Mouse (Mus musculus) limb, embryonic 12.5 days (tissue): ENCODE data around the gene Rragd. TPM values are rescaled to one million over a fixed set of nuclear protein-coding genes. Genes with fewer than 3 reads are reported as not detected.
"Not testable (repeated sequence)": the region's sequence is repeated elsewhere in the genome, so short reads cannot be mapped to it uniquely, and the experiment has no call there.

Experiments used
- ATAC-seq: fragments of 200-750 bp; cut with Nextera tagmentation; 2 replicates; pipeline ENCODE4 v1.8.0; 2017; ENCODE audit warnings: low read depth, moderate TSS enrichment; ENCODE audit not compliant: insufficient number of reproducible peaks, insufficient read depth, low FRiP score, low TSS enrichment
- H3K27ac ChIP-seq: fragments of 300-500 bp; sonication (generic); 2 replicates; pipeline ENCODE4 v1.5.1; 2016; ENCODE audit warnings: mild to moderate bottlenecking, moderate library complexity
- H3K27me3 ChIP-seq: fragments of 300-500 bp; sonication (generic); 2 replicates; pipeline ENCODE4 v1.6.1; 2016; ENCODE audit warnings: mild to moderate bottlenecking, moderate library complexity
- H3K36me3 ChIP-seq: fragments of 300-500 bp; sonication (generic); 2 replicates; pipeline ENCODE4 v1.6.1; 2016; ENCODE audit warnings: mild to moderate bottlenecking, moderate library complexity
- H3K4me1 ChIP-seq: fragments of 300-500 bp; sonication (generic); replicated peaks from 2 replicates; pipeline ENCODE4 v1.6.1; 2016
- H3K4me2 ChIP-seq: fragments of 300-500 bp; sonication (generic); 2 replicates; pipeline ENCODE4 v1.6.1; 2016; ENCODE audit warnings: mild to moderate bottlenecking, moderate library complexity
- H3K4me3 ChIP-seq: fragments of 300-500 bp; sonication (generic); replicated peaks from 2 replicates; pipeline ENCODE4 v1.5.1; 2016; ENCODE audit warnings: mild to moderate bottlenecking
- H3K9ac ChIP-seq: fragments of 300-500 bp; sonication (generic); replicated peaks from 2 replicates; pipeline ENCODE4 v1.6.1; 2016; ENCODE audit warnings: mild to moderate bottlenecking, moderate library complexity
- H3K9me3 ChIP-seq: fragments of 300-500 bp; sonication (generic); 2 replicates; pipeline ENCODE4 v1.6.1; 2016; ENCODE audit warnings: mild to moderate bottlenecking, moderate library complexity
- WGBS: fragments of 180-500 bp; shearing (Covaris S2); methylation state at CpG from one replicate; pipeline ENCODE4 v1.1.7; 2016; 5-methylcytosine and 5-hydroxymethylcytosine counted together
- polyA plus RNA-seq: library from polyadenylated mRNA; unstranded; fragments of >200 nt; fragmentation: Nextera tagmentation; extraction: Ambion mirVana; gene quantifications from 2 replicates; pipeline ENCODE4 v1.2.1, GENCODE M21; 2016

Rragd gene
- polyA plus RNA-seq, 1 experiment from 2014 or later: 23.9 TPM

GRCm38 (mm10) chr4:32985684-32986083 lies 2.8 kb downstream of the Rragd start:
- Histone ChIP-seq H3K27ac (no peak overlapping the region; the same call in 1 of the 2 replicates), H3K9me3 (no peaks in the 10 kb centered on the region), H3K4me3 (no peak overlapping the region), H3K27me3 (peaks cover 10% of the 10 kb centered on the region), H3K9ac (no peak overlapping the region), H3K36me3 (no peaks in the 10 kb centered on the region), H3K4me2 (no peak overlapping the region), H3K4me1 (peaks cover 23% of the 10 kb centered on the region; the same call in 1 of the 2 replicates)
- WGBS: 11% methylated on average over 3 of the region's 3 CpGs
- ATAC-seq: no peak

GRCm38 (mm10) chr4:32987006-32987405 lies 4.2 kb downstream of the Rragd start:
- H3K4me2 ChIP-seq: no peak overlapping the region
- H3K4me3 ChIP-seq: no peak overlapping the region
- H3K4me1 ChIP-seq: peaks cover 18% of the 10 kb centered on the region; the same call in 1 of the 2 replicates
- ATAC-seq: no peak
- no peak overlapping the region for H3K9ac ChIP-seq
- 47% methylated on average over 3 of the region's 3 CpGs for WGBS
- no peaks in the 10 kb centered on the region for H3K36me3 ChIP-seq
- H3K27ac ChIP-seq: no peak overlapping the region
- peaks cover 1% of the 10 kb centered on the region; the same call in 1 of the 2 replicates for H3K27me3 ChIP-seq
- H3K9me3 ChIP-seq: no peaks in the 10 kb centered on the region

DNA sequence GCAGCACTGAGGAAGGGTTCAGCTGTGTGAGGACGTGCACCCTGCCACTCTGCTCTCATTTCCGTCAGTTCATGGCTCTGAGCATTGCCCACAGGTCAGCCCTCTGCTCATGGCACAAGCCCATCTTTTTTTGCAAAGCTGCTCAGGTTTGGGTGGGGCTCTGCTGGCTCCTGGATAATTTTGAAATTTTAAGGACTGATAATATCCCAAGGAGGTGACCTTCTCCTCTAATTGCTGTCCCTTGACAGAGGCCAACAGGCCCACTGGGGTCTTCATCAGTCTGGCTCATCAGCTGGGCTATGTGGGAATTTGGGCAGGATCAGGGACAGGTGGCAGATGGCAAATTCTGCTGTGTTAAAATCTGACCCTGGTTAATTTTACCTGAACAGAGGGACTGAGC lies 6.5 kb downstream of the Rragd start:
- Histone ChIP-seq H3K4me3 (no peak overlapping the region), H3K9me3 (no peaks in the 10 kb centered on the region), H3K4me2 (no peak overlapping the region), H3K9ac (no peak overlapping the region), H3K4me1 (peaks cover 10% of the 10 kb centered on the region; the same call in 1 of the 2 replicates), H3K27ac (no peak overlapping the region), H3K27me3 (no peaks in the 10 kb centered on the region), H3K36me3 (no peaks in the 10 kb centered on the region)
- WGBS: 88% methylated on average over 2 of the region's 2 CpGs
- no peak for ATAC-seq

GRCm38 (mm10) chr4:32994168-32994567 lies 11.3 kb downstream of the Rragd start:
- no peak overlapping the region for H3K4me2 ChIP-seq
- H3K4me3 ChIP-seq: no peak overlapping the region
- H3K9ac ChIP-seq: no peak overlapping the region
- ATAC-seq: no peak
- no peaks in the 10 kb centered on the region for H3K9me3 ChIP-seq
- no peaks in the 10 kb centered on the region for H3K4me1 ChIP-seq
- H3K36me3 ChIP-seq: no peaks in the 10 kb centered on the region; the same call in 1 of the 2 replicates
- WGBS: 84% methylated on average over 3 of the region's 3 CpGs
- H3K27ac ChIP-seq: no peak overlapping the region
- H3K27me3 ChIP-seq: no peaks in the 10 kb centered on the region

- H3K36me3 ChIP-seq: no peaks in the 10 kb centered on the region; the same call in 1 of the 2 replicates
- H3K9me3 ChIP-seq: no peaks in the 10 kb centered on the region
- H3K4me1 ChIP-seq: no peaks in the 10 kb centered on the region
- no peak overlapping the region for H3K9ac ChIP-seq
- no peak overlapping the region for H3K4me2 ChIP-seq
- no peak overlapping the region for H3K4me3 ChIP-seq
- 97% methylated on average over 5 of the region's 5 CpGs for WGBS
- no peak for ATAC-seq
- no peak overlapping the region for H3K27ac ChIP-seq
- no peaks in the 10 kb centered on the region for H3K27me3 ChIP-seq
Measured at GRCm38 (mm10) chr4:32996083-32996482, 13.2 kb downstream of the Rragd start.

DNA sequence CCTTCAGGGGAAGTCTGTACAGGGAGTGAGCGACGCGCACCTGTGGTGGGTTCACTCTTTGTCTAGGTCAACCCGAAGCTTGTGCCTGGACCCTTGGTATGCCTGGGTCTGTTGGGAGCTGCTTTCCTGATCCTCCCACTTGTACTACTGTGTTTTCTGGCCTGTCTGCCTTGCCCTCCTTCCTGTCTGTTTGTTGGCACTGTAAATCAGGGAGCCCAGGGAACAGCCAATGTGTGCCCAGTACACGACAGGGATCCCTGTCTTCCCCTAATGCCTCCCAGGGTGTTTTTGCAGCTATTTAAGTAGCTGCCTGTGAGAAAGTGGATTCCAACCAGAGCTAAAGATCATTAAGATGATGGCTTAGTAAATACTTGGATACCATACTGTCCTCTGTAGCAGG lies 14.7 kb downstream of the Rragd start:
- no peak for ATAC-seq
- no peaks in the 10 kb centered on the region for H3K4me1 ChIP-seq
- no peak overlapping the region for H3K27ac ChIP-seq
- H3K4me3 ChIP-seq: no peak overlapping the region
- 83% methylated on average over 5 of the region's 5 CpGs for WGBS
- H3K9me3 ChIP-seq: no peaks in the 10 kb centered on the region
- no peak overlapping the region for H3K9ac ChIP-seq
- no peaks in the 10 kb centered on the region for H3K27me3 ChIP-seq
- H3K36me3 ChIP-seq: no peaks in the 10 kb centered on the region; the same call in 1 of the 2 replicates
- no peak overlapping the region for H3K4me2 ChIP-seq

- H3K27ac ChIP-seq: no peak overlapping the region
- H3K27me3 ChIP-seq: no peaks in the 10 kb centered on the region
- no peaks in the 10 kb centered on the region for H3K9me3 ChIP-seq
- no peak for ATAC-seq
- H3K4me2 ChIP-seq: no peak overlapping the region
- H3K4me1 ChIP-seq: no peaks in the 10 kb centered on the region
- 96% methylated on average over 8 of the region's 8 CpGs for WGBS
- no peak overlapping the region for H3K4me3 ChIP-seq
- no peaks in the 10 kb centered on the region; the same call in none of the 2 replicates for H3K36me3 ChIP-seq
- H3K9ac ChIP-seq: no peak overlapping the region
Measured at GRCm38 (mm10) chr4:32998996-32999395, 16.2 kb downstream of the Rragd start.

- Histone ChIP-seq H3K4me3 (no peak overlapping the region), H3K9me3 (no peaks in the 10 kb centered on the region), H3K36me3 (peaks cover 9% of the 10 kb centered on the region), H3K27ac (no peak overlapping the region), H3K4me2 (no peak overlapping the region), H3K4me1 (no peaks in the 10 kb centered on the region), H3K27me3 (no peaks in the 10 kb centered on the region), H3K9ac (no peak overlapping the region)
- ATAC-seq: no peak
- WGBS: 83% methylated on average over 3 of the region's 3 CpGs
Measured at GRCm38 (mm10) chr4:33002081-33002480, 19.2 kb downstream of the Rragd start.

DNA sequence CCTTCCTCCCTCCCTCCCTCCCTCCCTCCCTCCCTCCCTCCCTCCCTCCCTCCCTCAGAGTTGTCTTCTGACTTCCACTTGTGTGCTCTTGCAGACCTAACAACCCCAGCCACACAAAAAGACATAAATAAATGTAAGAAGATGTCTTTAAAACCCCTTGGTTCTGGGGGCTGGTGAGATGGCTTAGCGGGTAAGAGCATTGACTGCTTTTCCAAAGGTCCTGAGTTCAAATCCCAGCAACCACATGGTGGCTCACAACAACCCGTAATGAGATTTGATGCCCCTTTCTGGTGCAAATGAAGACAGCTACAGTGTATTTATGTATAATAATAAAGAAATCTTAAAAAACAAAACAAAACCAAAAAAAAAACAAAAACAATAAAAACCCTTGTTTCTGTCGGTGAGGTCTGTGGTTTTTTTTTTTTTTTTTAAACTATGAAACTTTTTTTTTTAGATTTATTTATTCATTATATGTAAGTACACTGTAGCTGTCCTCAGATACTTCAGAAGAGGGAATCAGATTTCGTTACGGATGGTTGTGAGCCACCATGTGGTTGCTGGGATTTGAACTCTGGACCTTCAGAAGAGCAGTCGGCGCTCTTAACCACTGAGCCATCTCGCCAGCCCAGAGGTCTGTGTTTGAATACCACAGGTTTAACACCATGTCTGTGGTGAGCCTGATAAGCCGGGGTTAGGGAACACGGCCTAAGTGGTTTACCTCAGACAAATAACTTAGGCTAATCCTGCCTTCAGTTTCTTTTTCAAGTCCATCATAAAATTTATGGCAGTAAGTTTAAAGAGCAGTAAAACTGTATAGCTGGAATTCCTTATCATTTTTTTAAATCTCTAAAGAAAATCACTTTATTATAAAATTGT lies 23.0 kb downstream of the Rragd start:
- not testable (repeated sequence) for H3K27ac ChIP-seq, H3K9ac ChIP-seq, H3K27me3 ChIP-seq, H3K4me1 ChIP-seq, H3K9me3 ChIP-seq, H3K4me2 ChIP-seq, ATAC-seq, H3K4me3 ChIP-seq
- peaks cover 17% of the 10 kb centered on the region for H3K36me3 ChIP-seq
- 84% methylated on average over 10 of the region's 10 CpGs for WGBS

DNA sequence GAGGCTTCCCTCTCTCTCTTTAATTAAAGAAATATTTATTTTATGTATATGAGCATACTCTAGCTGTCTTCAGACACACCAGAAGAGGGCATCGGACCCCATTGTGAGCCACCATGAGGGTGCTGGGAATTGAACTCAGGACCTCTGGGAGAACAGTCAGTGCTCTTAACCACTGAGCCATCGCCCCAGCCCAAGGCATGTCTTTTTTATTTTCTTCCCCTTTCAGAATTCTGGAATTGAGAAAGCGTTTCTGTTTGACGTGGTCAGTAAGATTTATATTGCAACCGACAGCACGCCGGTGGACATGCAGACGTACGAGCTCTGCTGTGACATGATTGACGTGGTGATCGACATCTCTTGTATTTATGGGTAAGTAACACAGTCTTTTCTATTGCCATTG lies 24.0 kb downstream of the Rragd start:
- ATAC-seq: no peak
- WGBS: 91% methylated on average over 11 of the region's 11 CpGs
- Histone ChIP-seq H3K9me3 (no peaks in the 10 kb centered on the region), H3K27ac (no peak overlapping the region), H3K4me1 (no peaks in the 10 kb centered on the region), H3K4me3 (no peak overlapping the region), H3K9ac (no peak overlapping the region), H3K36me3 (peaks cover 17% of the 10 kb centered on the region), H3K27me3 (no peaks in the 10 kb centered on the region), H3K4me2 (no peak overlapping the region)

DNA sequence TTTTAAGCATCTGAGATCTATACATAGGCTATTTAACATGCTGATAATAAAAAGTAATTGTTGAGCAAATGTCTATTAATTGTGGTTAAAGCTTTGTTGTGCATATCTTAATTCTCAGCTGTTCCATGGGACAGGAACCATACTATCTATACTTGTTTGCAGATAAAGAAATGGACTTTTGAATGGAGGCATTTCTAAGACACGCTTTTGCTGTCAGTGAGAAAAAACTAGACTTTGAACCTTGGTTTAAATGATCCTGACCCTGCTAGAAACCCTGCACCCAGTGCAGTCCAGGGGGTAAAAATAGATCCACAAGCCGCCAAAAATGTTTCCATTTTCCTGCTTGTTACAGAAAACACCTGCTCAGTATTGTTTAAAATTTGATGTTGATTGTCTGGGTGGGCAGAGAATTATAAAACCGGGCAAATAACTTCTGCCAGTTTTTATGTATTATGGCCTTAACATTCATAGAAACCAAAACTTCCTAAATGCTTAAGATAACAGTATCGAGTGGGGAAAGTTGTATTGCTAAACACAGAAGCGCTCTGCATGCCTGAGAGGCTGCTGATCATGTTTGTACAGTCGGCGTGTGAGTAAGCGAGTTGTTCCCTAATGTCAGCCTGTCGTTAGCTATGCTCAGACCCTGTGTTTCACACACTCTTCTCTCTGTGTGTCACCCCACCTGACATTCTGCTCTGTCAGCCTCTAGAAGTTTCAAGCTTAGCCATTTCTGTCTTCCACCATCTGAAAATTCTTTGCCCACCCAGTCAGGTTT lies 24.8 kb downstream of the Rragd start:
- Histone ChIP-seq H3K36me3 (peaks cover 17% of the 10 kb centered on the region), H3K4me1 (no peaks in the 10 kb centered on the region), H3K4me3 (no peak overlapping the region), H3K9me3 (no peaks in the 10 kb centered on the region), H3K27ac (no peak overlapping the region), H3K9ac (no peak overlapping the region), H3K4me2 (no peak overlapping the region), H3K27me3 (no peaks in the 10 kb centered on the region)
- WGBS: 93% methylated on average over 9 of the region's 9 CpGs
- ATAC-seq: no peak
